Comparison of ENCODE assay signal across 15 mouse cellular contexts in the genomic region with DNA sequence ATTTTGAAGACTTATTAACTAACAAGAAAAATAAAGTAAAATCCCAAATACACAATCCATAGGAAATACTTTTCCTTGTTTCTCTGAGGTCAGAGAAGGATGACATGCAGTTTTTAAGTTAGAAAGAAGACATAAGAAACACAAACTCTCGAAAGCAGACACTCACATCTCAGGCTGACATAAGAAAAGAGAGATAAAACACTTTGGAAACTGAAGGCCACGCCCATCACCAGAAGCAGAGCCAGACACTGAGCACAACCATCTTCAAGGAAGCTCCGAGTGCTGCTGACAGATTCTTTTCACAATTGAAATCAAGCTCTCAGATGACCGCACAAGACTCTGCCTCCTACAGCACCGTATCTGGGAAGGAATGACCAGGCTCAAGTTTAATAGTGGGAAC. TPM values are rescaled to one million over a fixed set of nuclear protein-coding genes. Genes with fewer than 3 reads are reported as not detected.
A peak's percentile ranks its signal among the peaks of the same experiment; 100 is the strongest.
DNase-seq lines count a peak whose midpoint lies in the region; ATAC-seq and TF ChIP-seq lines count a peak whose summit lies in the region.
"Had no signal": no experiment of that assay in that cellular context is flagged by ENCODE, and none has a peak within 500 bp of the region (broad histone marks: within the 10 kb centered on the region; RNA-seq: fewer than 3 reads in every experiment).

No protein-coding gene starts in this region.

- H3K4me1 ChIP-seq in CH12.LX (ENCODE audit: control insufficient read depth in 1 of 2, insufficient read depth in 2 of 2), result peaks cover 15 to 59% of the 10 kb centered on the region in 2 experiments
- peaks cover 66% of the 10 kb centered on the region for H3K4me1 ChIP-seq in liver, embryonic 15.5 days (replicated peaks)
- H3K4me1 ChIP-seq in hindbrain, postnatal 0 days (ENCODE audit: insufficient read depth, low read length), result no peaks in the 10 kb centered on the region
- H3K4me1 ChIP-seq: midbrain, embryonic 15.5 days had no signal

- intact Hi-C loops in gastrocnemius, adult 2 months (cut with DNase I), result no loop called here

- 15% methylated on average over 5 of the region's 5 CpGs for WGBS in liver, embryonic 15.5 days (ENCODE audit: insufficient replicate concordance)
- 65% methylated on average over 5 of the region's 5 CpGs for WGBS in hindbrain, postnatal 0 days

- no peak for TF ChIP-seq POLR2A in CH12.LX (IDR thresholded peaks at IDR 0.05; ENCODE audit: low read depth, low read length)

- dilution Hi-C loops in CH12.LX (cut with MboI; ENCODE audit: extremely low pct_ligation_motif_present, extremely low pct_unique_long_range_greater_than_20kb, low sequenced_read_pairs), result no loop called here

- peaks cover 0 to 8% of the 10 kb centered on the region in 2 experiments for H3K36me3 ChIP-seq in CH12.LX (replicated peaks in 1 of 2; ENCODE audit: control insufficient read depth in 1 of 2, insufficient read depth in 1 of 2, low read length in 1 of 2)
- no peaks in the 10 kb centered on the region for H3K36me3 ChIP-seq in liver, embryonic 15.5 days (replicated peaks)
- H3K36me3 ChIP-seq in hindbrain, postnatal 0 days (ENCODE audit: insufficient read depth, low read length), result no peaks in the 10 kb centered on the region
- H3K36me3 ChIP-seq: hindbrain, embryonic 12.5 days; midbrain, embryonic 15.5 days had no signal

- TF ChIP-seq EP300 in CH12.LX (IDR thresholded peaks at IDR 0.05; ENCODE audit: low read length), result no peak

- H3K27ac ChIP-seq in gastrocnemius, adult 2 months, result peak overlapping the region; percentile 53
- no peak overlapping the region for H3K27ac ChIP-seq in CH12.LX (ENCODE audit: insufficient read depth, low read depth)
- H3K27ac ChIP-seq in liver, embryonic 15.5 days (replicated peaks), result peak overlapping the region; percentile 93
- H3K27ac ChIP-seq in hindbrain, postnatal 0 days, result no peak overlapping the region
- H3K27ac ChIP-seq: hindbrain, embryonic 12.5 days; midbrain, embryonic 15.5 days had no signal

- H3K79me2 ChIP-seq in CH12.LX (replicated peaks; ENCODE audit: control insufficient read depth, extremely low read depth, insufficient read depth, poor library complexity, severe bottlenecking), result peaks cover 24% of the 10 kb centered on the region

- H3K4me3 ChIP-seq in gastrocnemius, adult 2 months, result no peak overlapping the region
- H3K4me3 ChIP-seq in CH12.LX (replicated peaks in 1 of 3; ENCODE audit: low read depth in 2 of 3, low read length in 2 of 3, poor library complexity in 1 of 3), result no peak overlapping the region
- H3K4me3 ChIP-seq in liver, embryonic 15.5 days (replicated peaks), result peak overlapping the region; percentile 20; the same call in 1 of the 2 replicates
- no peak overlapping the region for H3K4me3 ChIP-seq in hindbrain, postnatal 0 days (ENCODE audit: low read length)
- H3K4me3 ChIP-seq: hindbrain, embryonic 12.5 days; midbrain, embryonic 15.5 days had no signal

- DNase-seq in gastrocnemius, adult 2 months, result no peak
- DNase-seq in gastrocnemius, adult 18-20 months (ENCODE audit: low spot score), result no peak
- no peak for DNase-seq in CH12.LX (ENCODE audit: extremely low read depth)
- DNase-seq in c-Kit-positive CD71-positive TER-119-positive erythroid progenitor cells, embryonic 14.5 days (ENCODE audit: low spot score), result peak; percentile 74
- DNase-seq in hindbrain, postnatal 0 days (ENCODE audit: low spot score), result no peak
- no peak for DNase-seq in frontal cortex, postnatal 36 days (ENCODE audit: low spot score in 2 of 2)
- DNase-seq: adrenal gland, adult 8-10 months; kidney, adult 2 months; thymus, adult 2 months had no signal

- in situ Hi-C loops in CH12.LX (cut with MboI; ENCODE audit: low pct_ligation_motif_present, low pct_unique_long_range_greater_than_20kb, low sequenced_read_pairs), result no loop called here

- TF ChIP-seq RAD21 in CH12.LX (IDR thresholded peaks at IDR 0.05; ENCODE audit: low read depth, low read length), result no peak

- TF ChIP-seq CTCF in gastrocnemius, adult 2 months (IDR thresholded peaks at IDR 0.05), result no peak
- TF ChIP-seq CTCF in CH12.LX (conservative IDR thresholded peaks at IDR 0.05 in 1 of 2, IDR thresholded peaks at IDR 0.05 in 1 of 2; ENCODE audit: low read depth in 2 of 2, low read length in 2 of 2), result no peak
- TF ChIP-seq CTCF in hindbrain, postnatal 0 days (IDR thresholded peaks at IDR 0.05; ENCODE audit: low read depth), result no peak

- H3K9ac ChIP-seq in CH12.LX (ENCODE audit: insufficient read depth, low read depth), result no peak overlapping the region; the same call in 1 of the 2 replicates
- H3K9ac ChIP-seq in liver, embryonic 15.5 days, result 0 out of 2 replicates have a peak overlapping the region, but pooled peaks have one; percentile 7
- H3K9ac ChIP-seq in hindbrain, postnatal 0 days (replicated peaks; ENCODE audit: low read length), result no peak overlapping the region
- H3K9ac ChIP-seq: hindbrain, embryonic 12.5 days; midbrain, embryonic 15.5 days had no signal

- no peaks in the 10 kb centered on the region for H3K27me3 ChIP-seq in CH12.LX (replicated peaks)
- H3K27me3 ChIP-seq in liver, embryonic 15.5 days, result no peaks in the 10 kb centered on the region
- H3K27me3 ChIP-seq in hindbrain, postnatal 0 days (ENCODE audit: insufficient read depth, low read length), result no peaks in the 10 kb centered on the region
- H3K27me3 ChIP-seq: hindbrain, embryonic 12.5 days; midbrain, embryonic 15.5 days; Patski had no signal

- H3K9me3 ChIP-seq in CH12.LX (replicated peaks; ENCODE audit: low read length), result no peaks in the 10 kb centered on the region
- H3K9me3 ChIP-seq in liver, embryonic 15.5 days (replicated peaks), result no peaks in the 10 kb centered on the region
- H3K9me3 ChIP-seq in hindbrain, postnatal 0 days (ENCODE audit: low read length), result no peaks in the 10 kb centered on the region
- H3K9me3 ChIP-seq: hindbrain, embryonic 12.5 days; midbrain, embryonic 15.5 days had no signal

- ATAC-seq in liver, embryonic 15.5 days (ENCODE audit: insufficient read depth), result peak; percentile 74
- ATAC-seq in granulocyte monocyte progenitor cell, adult 5-6 weeks (replicated peaks; ENCODE audit: poor library complexity, severe bottlenecking), result no peak
- ATAC-seq in hindbrain, postnatal 0 days, result no peak
- ATAC-seq: midbrain, embryonic 15.5 days; Patski had no signal

- H3K4me2 ChIP-seq in CH12.LX (ENCODE audit: insufficient read depth, low read depth, poor library complexity, severe bottlenecking), result peak overlapping the region; percentile 98
- peak overlapping the region; percentile 64 for H3K4me2 ChIP-seq in liver, embryonic 15.5 days
- no peak overlapping the region for H3K4me2 ChIP-seq in hindbrain, postnatal 0 days (ENCODE audit: low read depth, low read length)
- H3K4me2 ChIP-seq: heart, embryonic 11.5 days; hindbrain, embryonic 12.5 days; midbrain, embryonic 15.5 days had no signal

TF ChIP-seq in CH12.LX, 34 proteins besides CTCF, POLR2A, EP300 and RAD21:
- TF ChIP-seq JUN (IDR thresholded peaks at IDR 0.05; ENCODE audit: insufficient read depth, low read depth, low read length) (no peak), TBP (conservative IDR thresholded peaks at IDR 0.05; ENCODE audit: low read depth, low read length) (no peak), ETS1 (conservative IDR thresholded peaks at IDR 0.05; ENCODE audit: low read depth, low read length) (no peak), HCFC1 (IDR thresholded peaks at IDR 0.05; ENCODE audit: low read depth, low read length) (no peak), ELF1 (IDR thresholded peaks at IDR 0.05; ENCODE audit: low read depth, low read length) (no peak), SMC3 (IDR thresholded peaks at IDR 0.05; ENCODE audit: low read depth, low read length) (no peak), RCOR1 (conservative IDR thresholded peaks at IDR 0.05; ENCODE audit: low read depth, low read length) (no peak), POLR2AphosphoS2 (IDR thresholded peaks at IDR 0.05; ENCODE audit: low read depth, low read length) (no peak), UBTF (IDR thresholded peaks at IDR 0.05; ENCODE audit: low read depth, low read length) (no peak), ZMIZ1 (IDR thresholded peaks at IDR 0.05; ENCODE audit: low read depth, low read length) (no peak), USF1 (IDR thresholded peaks at IDR 0.05; ENCODE audit: low read depth, low read length) (no peak)

RNA-seq across cellular contexts. Expression of a gene that starts 23.5 kb away (rescaled TPM):
- total RNA-seq in gastrocnemius, adult 2 months (2021), result 1 to 10 TPM; 5.9 to 9.7 TPM
- total RNA-seq in gastrocnemius, adult 18-20 months (2021), result 1 to 10 TPM; 4.9 to 6.5 TPM
- total RNA-seq in CH12.LX (2012; rRNA removed), result 12.2 and 14.0 TPM in 2 replicates
- 28.0 and 31.1 TPM in 2 replicates for total RNA-seq in CH12.LX (2014; rRNA removed)
- polyA plus RNA-seq in CH12.LX (2012; ENCODE audit: insufficient read length, low read depth), result 23.6 and 26.1 TPM in 2 replicates
- 28.9 and 29.2 TPM in 2 replicates for polyA plus RNA-seq in liver, embryonic 15.5 days (2015; fragmentation: Nextera tagmentation; extraction: Ambion mirVana)
- 37.5 and 39.6 TPM in 2 replicates for total RNA-seq in granulocyte monocyte progenitor cell, adult 5-6 weeks (2014; fragmentation: Nextera tagmentation)
- total RNA-seq in granulocyte monocyte progenitor cell, adult 5-6 weeks (2017), result 75.2 and 76.0 TPM in 2 replicates
- 25.9 and 32.7 TPM in 2 replicates for total RNA-seq in hindbrain, postnatal 0 days (2014; rRNA removed)
- polyA plus RNA-seq in hindbrain, postnatal 0 days (2015; fragmentation: Nextera tagmentation; extraction: Ambion mirVana), result 26.3 and 27.1 TPM in 2 replicates

RNA-seq across cellular contexts. Expression of a gene that starts 49.9 kb away (rescaled TPM):
- total RNA-seq in gastrocnemius, adult 2 months (2021), result 100 to 1,000 TPM; 191 to 213 TPM
- 100 to 1,000 TPM; 218 to 220 TPM for total RNA-seq in gastrocnemius, adult 18-20 months (2021)
- total RNA-seq in CH12.LX (2012; rRNA removed) (593 and 709 TPM in 2 replicates), CH12.LX (2014; rRNA removed) (1,628 and 1,755 TPM in 2 replicates)
- polyA plus RNA-seq in CH12.LX (2012; ENCODE audit: insufficient read length, low read depth), result 694 and 715 TPM in 2 replicates
- 368 and 453 TPM in 2 replicates for polyA plus RNA-seq in liver, embryonic 15.5 days (2015; fragmentation: Nextera tagmentation; extraction: Ambion mirVana)
- 960 and 1,103 TPM in 2 replicates for total RNA-seq in granulocyte monocyte progenitor cell, adult 5-6 weeks (2014; fragmentation: Nextera tagmentation)
- 140 and 187 TPM in 2 replicates for total RNA-seq in granulocyte monocyte progenitor cell, adult 5-6 weeks (2017)
- 61.0 and 101 TPM in 2 replicates for total RNA-seq in hindbrain, postnatal 0 days (2014; rRNA removed)
- polyA plus RNA-seq in hindbrain, postnatal 0 days (2015; fragmentation: Nextera tagmentation; extraction: Ambion mirVana), result 258 and 271 TPM in 2 replicates

Comparison
In these comparisons a context has a peak if more than half of its experiments do, and no peak if none do; other contexts are left out.
1. H3K27ac ChIP-seq: peak in gastrocnemius, adult 2 months (single experiment) and liver, embryonic 15.5 days (single experiment); none in CH12.LX (single experiment) and hindbrain, postnatal 0 days (single experiment).